Mouse (Mus musculus) spleen, adult 2 months (tissue): Measurements from ENCODE around the gene Med9.

Experiments used
- CTCF ChIP-seq: fragments of 200-500 bp; IDR thresholded peaks from 2 replicates; pipeline ENCODE4 v1.5.1; 2011; ENCODE audit warnings: mild to moderate bottlenecking, inconsistent platforms; ENCODE audit not compliant: insufficient read depth, insufficient read length, insufficient replicate concordance; ENCODE audit errors: extremely low read depth
- POLR2A ChIP-seq: fragments of 200-500 bp; IDR thresholded peaks from 2 replicates; pipeline ENCODE4 v1.6.1; 2011; ENCODE audit warnings: low read depth, low read length, inconsistent platforms

DNA sequence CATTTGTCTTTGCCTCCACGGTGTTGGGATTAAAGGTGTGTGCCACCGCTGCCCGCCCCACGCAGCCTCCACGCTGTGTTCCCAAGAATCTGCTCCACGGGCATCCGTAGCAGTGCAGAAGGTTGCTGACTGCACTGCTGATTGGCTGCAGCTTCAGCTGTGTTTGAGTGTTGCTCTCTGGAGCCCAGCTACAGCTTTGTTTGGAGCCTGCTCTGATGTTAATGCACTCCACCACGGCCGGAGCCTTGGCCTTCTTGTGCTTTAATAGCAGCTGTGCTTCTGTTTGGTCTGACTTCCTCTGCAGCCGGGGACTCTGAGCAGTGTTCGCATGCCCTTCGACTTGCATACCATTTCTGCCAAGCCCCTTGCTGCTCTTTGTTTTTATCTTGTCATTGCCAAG, 14.1 kb upstream of the Med9 start:
- TF ChIP-seq CTCF (no peak), POLR2A (no peak)
